Mouse (Mus musculus): Measurements from ENCODE around the gene Hydin.

Gene Hydin

DNA sequence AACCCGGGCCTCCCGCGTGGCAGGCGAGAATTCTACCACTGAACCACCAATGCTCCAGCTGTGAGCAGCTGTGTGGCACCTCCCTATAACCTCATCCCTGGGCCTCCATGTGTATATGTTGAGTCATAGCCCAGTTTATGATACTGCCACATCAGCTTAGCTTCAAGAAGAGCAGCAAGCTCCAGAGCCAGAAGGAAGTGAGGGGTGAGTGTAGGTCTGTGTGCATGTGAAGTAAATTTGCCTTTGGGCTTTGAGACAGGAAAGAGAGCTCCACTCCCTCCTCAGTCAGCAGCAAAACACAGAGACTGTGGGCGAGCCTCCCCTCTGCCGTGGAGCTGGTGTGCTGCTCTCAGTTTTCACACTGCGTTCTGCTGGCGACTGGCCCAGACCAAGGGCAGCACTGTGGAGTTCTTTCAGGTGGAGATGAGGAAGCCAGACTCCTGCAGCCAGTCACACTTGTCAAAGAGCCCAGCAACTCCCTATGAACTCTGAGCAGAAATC is 363.8 kb downstream of the Hydin start:
- no peak for DNase-seq (ENCODE audit: low read depth, low spot score)

DNA sequence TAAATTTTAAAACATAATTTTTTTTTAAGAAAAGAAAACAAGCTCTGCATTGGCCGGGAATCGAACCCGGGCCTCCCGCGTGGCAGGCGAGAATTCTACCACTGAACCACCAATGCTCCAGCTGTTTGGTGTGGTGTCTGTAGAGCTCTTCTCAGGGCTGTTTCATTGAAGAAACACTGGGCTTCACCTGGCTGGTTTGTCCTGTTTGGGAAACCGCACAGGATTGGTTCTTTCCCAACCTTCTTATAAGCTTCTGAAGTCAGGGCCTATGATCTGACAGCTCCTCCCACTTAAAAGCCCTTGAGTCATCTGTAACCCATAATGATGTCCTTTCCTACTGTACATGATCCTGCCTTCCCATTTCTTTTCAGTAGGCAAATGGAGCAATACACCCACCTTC is 364.4 kb downstream of the Hydin start:
- no peak for DNase-seq (ENCODE audit: low read depth, low spot score)

DNA sequence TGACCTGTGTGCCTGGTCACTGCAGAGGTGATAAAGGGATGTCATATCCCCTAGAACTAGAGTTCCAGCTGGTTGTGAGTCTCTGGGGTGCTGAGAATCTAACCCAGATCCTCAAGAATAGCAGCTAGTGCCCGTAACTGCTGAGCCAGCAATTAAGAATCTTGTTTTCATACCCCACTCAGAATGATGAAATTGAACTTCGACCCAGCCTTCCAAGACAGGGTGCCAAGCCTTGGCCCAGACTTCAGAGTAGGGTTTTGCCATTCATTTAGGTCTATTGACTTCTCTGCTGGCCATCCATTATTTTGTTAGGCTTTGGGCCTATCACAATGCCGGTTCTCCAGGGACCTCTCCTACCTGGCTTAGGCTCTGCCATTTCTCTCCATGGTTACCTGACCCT is 367.0 kb downstream of the Hydin start:
- no peak for DNase-seq (ENCODE audit: low read depth, low spot score)

DNA sequence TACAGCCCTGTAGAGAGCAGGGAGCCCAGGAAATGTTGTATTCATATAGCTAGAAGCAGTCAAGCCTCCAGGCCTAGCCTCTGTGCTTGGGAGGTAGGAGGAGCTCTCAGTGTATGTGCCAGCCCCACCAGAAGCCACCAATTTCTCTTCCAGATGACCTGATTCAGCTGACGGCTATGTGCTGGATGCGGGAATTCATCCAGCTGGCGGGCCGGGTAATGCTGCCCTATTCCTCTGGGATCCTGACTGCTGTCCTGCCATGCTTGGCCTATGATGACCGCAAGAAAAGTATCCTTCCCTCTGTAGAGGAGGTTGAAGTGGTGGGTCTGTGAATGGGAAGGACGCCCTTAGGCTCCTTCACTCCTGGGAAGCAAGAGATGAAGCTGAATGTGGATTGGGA is 369.4 kb downstream of the Hydin start:
- DNase-seq (ENCODE audit: low read depth, low spot score), result no peak

DNA sequence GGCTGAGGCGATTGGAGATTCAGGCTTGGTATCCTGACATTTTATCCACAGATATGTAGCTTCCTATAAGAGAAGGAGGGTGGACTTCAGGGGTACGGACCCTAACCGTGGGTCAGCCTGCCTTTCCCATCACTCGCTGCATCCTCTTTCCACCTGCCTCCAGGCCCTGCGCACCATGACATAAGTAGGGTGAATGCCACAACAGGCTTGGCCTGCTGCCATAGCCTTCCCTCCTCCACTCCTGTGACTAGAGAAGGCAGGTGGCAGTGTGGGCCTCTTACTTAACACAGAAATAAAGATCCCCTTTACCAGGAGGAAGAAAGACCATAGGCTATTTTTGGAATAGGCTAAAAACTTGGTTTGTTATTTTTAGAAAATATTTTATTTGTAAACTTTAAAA is 375.6 kb downstream of the Hydin start:
- no peak for DNase-seq (ENCODE audit: low read depth, low spot score)

DNA sequence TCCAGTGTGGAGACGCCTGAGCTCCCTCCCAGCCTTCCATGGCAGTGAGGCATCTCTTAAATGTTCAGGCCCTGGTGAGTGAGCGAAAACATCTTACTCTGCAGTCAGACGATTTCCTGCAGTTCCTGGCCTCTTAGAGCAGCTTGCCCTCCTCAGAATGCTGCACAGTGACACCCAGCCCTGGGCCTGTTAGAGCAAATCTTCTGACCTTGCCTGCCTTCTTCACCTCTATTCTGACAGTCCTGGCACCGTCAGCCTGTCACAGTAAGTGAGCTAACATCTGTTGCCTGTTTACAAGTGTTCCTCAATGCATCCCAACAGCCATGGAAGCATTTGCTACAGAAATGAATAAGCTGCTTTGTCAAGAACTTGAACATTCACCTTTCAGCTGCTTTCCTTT is 376.4 kb downstream of the Hydin start:
- DNase-seq (ENCODE audit: low read depth, low spot score), result no peak

DNA sequence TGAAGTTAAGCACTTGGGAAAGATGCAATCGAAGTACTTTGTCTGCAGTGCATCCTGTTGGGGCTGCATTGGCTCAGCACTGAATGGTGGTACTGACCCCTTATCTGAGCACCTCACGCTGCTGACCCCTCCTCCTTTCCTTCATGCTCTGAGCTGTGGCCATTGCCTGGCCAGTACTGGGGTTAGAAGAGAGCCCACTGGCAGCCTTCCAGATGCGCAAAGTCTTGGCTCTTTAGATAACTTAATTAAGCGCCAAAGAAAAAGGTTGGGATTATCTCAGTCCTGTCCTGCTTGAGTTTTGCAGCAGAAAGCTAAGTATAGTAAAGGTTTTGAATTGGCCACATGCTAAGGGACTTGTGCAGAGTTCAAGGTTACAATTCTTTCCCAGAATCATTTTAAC is 377.6 kb downstream of the Hydin start:
- no peak for DNase-seq (ENCODE audit: low read depth, low spot score)

DNA sequence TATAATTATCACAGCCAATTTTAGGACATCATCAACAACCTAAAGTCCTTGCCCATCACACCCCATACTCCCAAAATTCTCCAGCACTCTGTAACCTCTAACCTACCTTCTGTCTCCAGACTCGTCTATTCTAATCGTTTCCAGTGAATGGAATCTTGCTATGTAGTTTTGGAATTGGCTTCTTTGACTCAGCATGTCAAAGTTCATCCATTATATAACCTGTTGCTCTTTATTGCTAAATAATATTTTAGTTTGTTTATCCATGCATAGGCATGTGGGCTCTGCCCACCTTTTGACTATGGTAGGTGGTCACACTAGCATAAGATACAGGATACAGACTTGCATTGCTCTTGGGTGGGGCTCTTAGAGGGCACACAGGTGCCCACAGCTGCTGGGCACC is 378.1 kb downstream of the Hydin start:
- no peak for DNase-seq (ENCODE audit: low read depth, low spot score)

DNA sequence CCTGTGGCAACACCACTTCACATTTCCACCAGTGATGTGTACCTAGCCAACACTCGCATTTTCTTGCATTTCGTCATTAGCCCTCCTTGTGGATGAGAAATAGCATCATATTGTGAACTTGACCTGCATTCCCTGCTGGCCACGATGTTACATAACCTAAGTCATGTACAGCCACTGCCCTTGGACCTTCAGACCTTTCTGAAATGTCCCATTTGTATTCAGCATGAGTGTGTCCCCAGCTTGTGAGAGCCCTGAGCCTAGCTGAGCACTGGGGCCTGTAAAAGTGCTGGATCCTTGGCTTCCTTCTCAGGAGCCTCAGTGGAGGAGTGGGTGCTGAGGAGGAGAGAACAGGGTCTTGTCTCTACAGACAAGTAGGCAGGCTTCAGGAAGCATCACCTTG is 378.6 kb downstream of the Hydin start:
- no peak for DNase-seq (ENCODE audit: low read depth, low spot score)

DNA sequence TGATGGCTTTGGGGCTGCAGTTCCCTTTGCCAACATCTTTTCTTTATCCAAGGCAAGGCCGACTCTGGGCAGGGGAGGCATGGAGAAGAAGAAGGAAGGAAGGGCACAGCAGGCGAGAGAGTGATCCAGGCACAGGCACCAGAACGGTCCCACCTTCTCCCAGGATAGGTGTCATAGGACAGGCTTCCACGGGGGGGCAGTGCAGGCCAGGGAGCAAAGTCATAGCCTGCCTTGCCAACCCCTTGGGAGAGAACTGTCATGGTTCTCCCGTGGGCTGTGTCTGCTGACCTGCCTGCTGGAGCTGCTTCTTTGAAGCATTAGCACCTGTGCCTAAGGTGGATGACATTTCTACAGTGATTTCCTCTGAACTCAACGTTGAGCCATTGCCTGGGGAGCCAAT is 379.3 kb downstream of the Hydin start:
- DNase-seq (ENCODE audit: low read depth, low spot score), result no peak

DNA sequence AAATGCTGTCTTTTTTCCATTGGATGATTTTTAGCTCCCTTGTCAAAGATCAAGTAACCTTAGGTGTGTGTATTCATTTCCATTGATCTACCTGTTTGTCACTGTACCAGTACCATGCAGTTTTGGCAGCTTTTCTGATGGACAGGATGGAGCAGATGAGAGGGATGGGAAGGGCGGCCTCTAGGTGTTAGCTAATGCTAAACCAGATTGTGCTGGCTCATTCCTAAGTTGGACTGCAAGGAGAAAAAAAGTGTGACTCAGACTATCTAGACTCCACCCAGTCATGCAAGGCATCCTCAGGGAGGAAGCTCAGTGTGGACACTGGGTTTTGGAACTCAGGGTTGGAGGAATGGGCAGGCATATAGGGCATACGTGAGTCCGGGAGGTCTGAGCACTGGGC is 381.8 kb downstream of the Hydin start:
- DNase-seq (ENCODE audit: low read depth, low spot score), result no peak

DNA sequence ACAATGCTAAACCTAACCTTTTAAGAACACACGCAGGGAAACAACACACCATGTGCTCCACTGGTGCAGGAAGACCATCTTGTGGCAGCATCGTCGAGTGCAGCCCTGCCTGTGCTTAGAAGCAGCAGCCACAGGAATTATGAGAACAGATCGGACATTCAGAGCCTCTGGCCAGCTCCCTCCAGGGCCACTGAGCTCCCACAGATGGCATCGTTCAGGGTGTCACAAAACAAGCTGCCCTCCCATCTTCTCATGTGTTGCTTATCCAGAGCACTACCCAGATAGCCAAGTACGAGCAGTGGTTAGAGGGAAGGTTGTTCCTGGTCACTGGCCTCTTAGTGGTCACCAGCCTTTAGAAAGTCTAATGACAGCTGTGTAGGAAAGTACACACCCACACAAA is 382.5 kb downstream of the Hydin start:
- no peak for DNase-seq (ENCODE audit: low read depth, low spot score)

DNA sequence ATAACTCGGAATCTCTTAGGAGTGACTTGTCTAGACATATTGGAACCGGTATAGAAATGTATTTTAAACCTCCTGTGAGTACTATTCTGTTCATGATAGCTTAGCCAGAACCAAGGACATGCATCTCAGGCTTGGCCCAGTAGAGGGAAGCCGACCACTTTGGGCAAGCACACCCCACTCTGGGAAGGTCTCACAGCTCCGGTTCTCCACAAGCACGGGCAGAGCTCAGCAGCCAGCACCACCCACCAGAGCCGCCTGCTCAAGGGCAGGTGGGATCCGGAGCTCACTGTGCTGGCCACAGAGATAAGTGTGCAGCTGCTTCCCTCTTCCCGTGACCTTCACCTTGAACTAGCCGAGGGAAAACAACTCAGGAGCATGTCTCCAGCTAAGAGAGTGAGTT is 384.1 kb downstream of the Hydin start:
- no peak for DNase-seq (ENCODE audit: low read depth, low spot score)

DNA sequence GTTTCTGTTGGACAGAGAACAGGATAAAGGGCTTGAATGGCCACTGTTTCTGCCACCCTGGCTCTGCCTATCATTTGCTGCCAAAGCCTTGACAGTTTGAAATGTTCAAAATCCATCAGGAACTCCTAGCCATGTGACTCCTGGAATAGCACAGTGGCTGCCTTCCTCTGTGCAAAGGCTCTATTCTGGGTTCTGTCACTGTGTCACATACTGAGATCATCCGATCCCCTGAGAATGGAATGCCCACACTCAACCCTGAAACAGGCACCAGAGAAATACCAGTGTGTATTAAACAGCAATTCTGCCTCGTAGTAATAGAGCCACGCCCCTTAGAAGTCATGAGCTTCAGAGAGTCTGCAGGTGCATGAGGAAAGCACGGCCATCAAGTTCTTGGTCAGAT is 385.1 kb downstream of the Hydin start:
- no peak for DNase-seq (ENCODE audit: low read depth, low spot score)

DNA sequence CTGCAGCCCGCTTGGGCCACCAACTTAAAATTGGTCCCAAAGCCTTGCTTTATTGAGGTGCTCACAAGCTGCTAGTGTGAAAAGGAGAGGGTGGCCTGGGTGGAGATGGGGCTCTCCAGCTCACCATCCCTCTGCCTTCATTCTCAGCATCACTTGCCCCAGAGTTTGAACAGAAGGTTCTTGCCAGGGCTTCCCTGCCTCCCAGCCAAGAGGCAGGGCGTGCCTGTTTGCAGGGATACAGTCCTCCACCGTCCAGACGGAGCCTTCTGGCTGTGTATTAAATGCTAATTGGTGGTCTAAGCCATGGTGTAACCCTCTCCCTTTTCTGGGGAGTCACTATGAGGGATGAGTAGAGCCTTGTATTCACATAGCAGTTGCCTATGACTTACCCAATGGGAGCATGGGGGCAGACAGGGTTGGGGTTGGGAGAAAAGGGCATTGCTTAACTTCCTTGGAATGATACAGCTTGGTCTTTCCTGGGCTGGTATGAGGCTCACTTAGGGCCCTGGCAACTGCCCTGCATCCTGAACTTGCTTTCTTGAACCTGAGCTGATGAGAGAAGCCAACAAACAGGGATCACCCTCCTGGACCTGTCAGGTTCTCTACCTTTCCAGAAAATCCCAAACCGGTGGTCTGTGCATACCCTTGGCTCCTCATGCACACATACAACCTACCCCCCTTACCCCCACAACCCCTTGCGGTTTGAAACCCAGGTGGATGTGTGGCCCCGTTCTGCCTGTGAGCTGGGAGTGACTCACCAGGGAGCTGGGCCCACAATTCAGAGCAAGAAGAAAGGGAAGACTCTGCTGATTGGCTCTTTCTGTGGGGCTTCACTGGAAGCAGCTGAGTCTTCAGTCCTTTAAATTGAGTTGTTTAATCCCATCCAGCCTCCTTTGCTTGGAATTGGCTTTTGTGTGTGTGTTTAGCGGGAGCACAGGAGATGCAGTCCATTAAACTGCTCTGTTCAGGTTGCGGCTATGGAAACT is 387.6 kb downstream of the Hydin start:
- DNase-seq (ENCODE audit: low read depth, low spot score), result no peak

DNA sequence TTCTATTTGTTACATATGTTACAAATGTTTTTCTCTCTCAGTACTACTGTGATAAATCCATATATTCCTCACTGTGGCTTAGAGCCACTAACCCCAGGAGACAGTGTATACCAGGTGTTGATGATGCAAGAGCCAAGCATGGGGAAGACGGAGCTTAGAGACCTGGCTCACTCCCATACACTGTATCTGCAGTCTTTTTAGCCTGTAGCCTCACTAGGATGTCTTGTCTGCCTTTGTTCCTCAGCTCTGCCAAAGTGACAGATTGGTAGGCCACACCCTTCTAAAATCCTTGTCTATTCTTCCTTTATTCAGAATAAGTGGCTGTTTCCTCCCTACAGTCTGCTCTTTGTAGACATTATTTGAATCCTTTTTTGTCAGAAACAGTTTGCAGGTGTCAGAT is 389.1 kb downstream of the Hydin start:
- DNase-seq (ENCODE audit: low read depth, low spot score), result no peak

DNA sequence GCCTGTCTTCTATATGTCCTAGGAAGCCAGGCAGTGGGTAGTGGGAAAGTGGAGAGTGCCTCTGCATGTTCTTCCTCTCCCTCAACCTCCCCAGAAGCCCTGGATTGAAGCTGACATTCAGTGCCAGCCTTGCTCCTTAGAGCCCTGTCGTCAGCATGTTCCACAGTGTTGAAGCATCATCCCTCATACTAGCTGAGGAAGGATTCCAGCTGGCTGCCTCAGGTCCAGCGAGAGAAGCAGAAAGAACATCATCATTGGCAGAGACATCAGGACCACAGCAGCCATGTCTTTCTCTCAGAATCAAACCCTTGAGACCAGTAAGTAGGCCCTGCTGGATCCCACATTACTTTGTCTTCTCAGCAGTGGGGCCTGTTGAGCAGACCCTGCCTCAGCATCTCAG is 390.9 kb downstream of the Hydin start:
- no peak for DNase-seq (ENCODE audit: low read depth, low spot score)
